Mouse (Mus musculus): ENCODE measurements around the gene Gm49318.
"Not testable (repeated sequence)": the region's sequence is repeated elsewhere in the genome, so short reads cannot be mapped to it uniquely, and the experiment has no call there.

The Gm49318 gene

GRCm38 (mm10) chr9:22070791-22071573 lies at the start of gene Gm49318, which contains the start of gene Zfp653:
TSS of gene Gm49318 (minus strand) at chr9:22071259.
TSS of gene Zfp653 (minus strand) at chr9:22071376.
- DNase-seq (ENCODE audit: extremely low read depth, insufficient read length, low spot score), result peak; percentile 98

- DNase-seq (ENCODE audit: extremely low read depth, insufficient read length, low spot score), result no peak
Measured at GRCm38 (mm10) chr9:22119543-22119942, 48.5 kb upstream of the Gm49318 start.

- DNase-seq (ENCODE audit: extremely low read depth, insufficient read length, low spot score), result peak; percentile 61
Measured at GRCm38 (mm10) chr9:22117754-22118456, 46.8 kb upstream of the Gm49318 start.

GRCm38 (mm10) chr9:22116740-22117426 lies 45.8 kb upstream of the Gm49318 start, which contains the start of gene Elof1:
TSS of gene Elof1 (minus strand) at chr9:22117172.
- DNase-seq (ENCODE audit: extremely low read depth, insufficient read length, low spot score), result peak; percentile 84

- no peak for DNase-seq (ENCODE audit: extremely low read depth, insufficient read length, low spot score)
Measured at GRCm38 (mm10) chr9:22116086-22116485, 45.0 kb upstream of the Gm49318 start.

GRCm38 (mm10) chr9:22115635-22116034 lies 44.6 kb upstream of the Gm49318 start:
- DNase-seq (ENCODE audit: extremely low read depth, insufficient read length, low spot score), result no peak

- DNase-seq (ENCODE audit: extremely low read depth, insufficient read length, low spot score), result no peak
Measured at GRCm38 (mm10) chr9:22108194-22108593, 37.1 kb upstream of the Gm49318 start.

GRCm38 (mm10) chr9:22099922-22100321 lies 28.9 kb upstream of the Gm49318 start:
- no peak for DNase-seq (ENCODE audit: extremely low read depth, insufficient read length, low spot score)

- DNase-seq (ENCODE audit: extremely low read depth, insufficient read length, low spot score), result no peak
Measured at GRCm38 (mm10) chr9:22098993-22099696, 28.1 kb upstream of the Gm49318 start, which contains the start of gene Cnn1. TSS of gene Cnn1 (plus strand) at chr9:22099216.

- DNase-seq (ENCODE audit: extremely low read depth, insufficient read length, low spot score), result peak; percentile 91
Measured at GRCm38 (mm10) chr9:22095854-22096307, 24.8 kb upstream of the Gm49318 start.

GRCm38 (mm10) chr9:22092746-22093145 lies 21.7 kb upstream of the Gm49318 start:
- no peak for DNase-seq (ENCODE audit: extremely low read depth, insufficient read length, low spot score)

- peak; percentile 51 for DNase-seq (ENCODE audit: extremely low read depth, insufficient read length, low spot score)
Measured at GRCm38 (mm10) chr9:22089986-22090385, 18.9 kb upstream of the Gm49318 start.

- DNase-seq (ENCODE audit: extremely low read depth, insufficient read length, low spot score), result no peak
Measured at GRCm38 (mm10) chr9:22089281-22089680, 18.2 kb upstream of the Gm49318 start.

- DNase-seq (ENCODE audit: extremely low read depth, insufficient read length, low spot score), result no peak
Measured at GRCm38 (mm10) chr9:22087034-22087618, 16.1 kb upstream of the Gm49318 start.

- no peak for DNase-seq (ENCODE audit: extremely low read depth, insufficient read length, low spot score)
Measured at GRCm38 (mm10) chr9:22086012-22086411, 15.0 kb upstream of the Gm49318 start.

GRCm38 (mm10) chr9:22085022-22085834 lies 14.2 kb upstream of the Gm49318 start, which contains the start of gene Ecsit:
TSS of gene Ecsit (minus strand) at chr9:22085438.
- peak; percentile 90 for DNase-seq (ENCODE audit: extremely low read depth, insufficient read length, low spot score)

- DNase-seq (ENCODE audit: extremely low read depth, insufficient read length, low spot score), result no peak
Measured at GRCm38 (mm10) chr9:22084667-22085021, 13.6 kb upstream of the Gm49318 start.

GRCm38 (mm10) chr9:22076223-22076622 lies 5.2 kb upstream of the Gm49318 start:
- DNase-seq (ENCODE audit: extremely low read depth, insufficient read length, low spot score), result no peak

GRCm38 (mm10) chr9:22075778-22076177 lies 4.7 kb upstream of the Gm49318 start:
- DNase-seq (ENCODE audit: extremely low read depth, insufficient read length, low spot score), result not testable (repeated sequence)

All from 3134 (cell line).